Mouse (Mus musculus): Measurements from ENCODE around the gene Gm16451. TPM values are rescaled to one million over a fixed set of nuclear protein-coding genes. Genes with fewer than 3 reads are reported as not detected.
"Not testable (repeated sequence)": the region's sequence is repeated elsewhere in the genome, so short reads cannot be mapped to it uniquely, and the experiment has no call there.

Gm16451 gene
- not detected in 2 replicates for polyA plus RNA-seq (2014; fragmentation: Nextera tagmentation; extraction: Ambion mirVana)

- not testable (repeated sequence) for H3K9ac ChIP-seq (replicated peaks; ENCODE audit: low read depth, low read length); H3K4me3 ChIP-seq (ENCODE audit: low read depth, low read length); H3K4me2 ChIP-seq (replicated peaks; ENCODE audit: low read depth, low read length); H3K4me1 ChIP-seq (ENCODE audit: control insufficient read depth, insufficient read depth, low read length); H3K27ac ChIP-seq (ENCODE audit: low read length); H3K9me3 ChIP-seq (ENCODE audit: control insufficient read depth, low read depth, low read length); H3K36me3 ChIP-seq (ENCODE audit: control insufficient read depth, insufficient read depth, low read length); ATAC-seq (ENCODE audit: insufficient number of reproducible peaks, insufficient read depth, low FRiP score, low read depth); H3K27me3 ChIP-seq (ENCODE audit: control insufficient read depth, insufficient read depth, low read length)
- no CpG with 5 or more reads among the region's 2 CpGs for WGBS
These were observed at the start of gene Gm16451 for GRCm38 (mm10) chr7:22118145-22118544. TSS of gene Gm16451 (minus strand) at chr7:22118245.

- H3K4me1 ChIP-seq (ENCODE audit: control insufficient read depth, insufficient read depth, low read length); H3K9ac ChIP-seq (replicated peaks; ENCODE audit: low read depth, low read length); ATAC-seq (ENCODE audit: insufficient number of reproducible peaks, insufficient read depth, low FRiP score, low read depth); H3K4me3 ChIP-seq (ENCODE audit: low read depth, low read length); H3K27me3 ChIP-seq (ENCODE audit: control insufficient read depth, insufficient read depth, low read length); H3K27ac ChIP-seq (ENCODE audit: low read length); H3K36me3 ChIP-seq (ENCODE audit: control insufficient read depth, insufficient read depth, low read length); H3K9me3 ChIP-seq (ENCODE audit: control insufficient read depth, low read depth, low read length); H3K4me2 ChIP-seq (replicated peaks; ENCODE audit: low read depth, low read length): not testable (repeated sequence)
- WGBS: no CpG with 5 or more reads among the region's 3 CpGs
These were observed 45.9 kb upstream of the Gm16451 start, which contains the start of gene Vmn1r142 for GRCm38 (mm10) chr7:22163935-22164334. TSS of gene Vmn1r142 (minus strand) at chr7:22164035.

GRCm38 (mm10) chr7:22134641-22135040 lies 16.6 kb upstream of the Gm16451 start, which contains the start of gene Gm10666:
TSS of gene Gm10666 (minus strand) at chr7:22134741.
- not testable (repeated sequence) for H3K4me1 ChIP-seq (ENCODE audit: control insufficient read depth, insufficient read depth, low read length); H3K4me2 ChIP-seq (replicated peaks; ENCODE audit: low read depth, low read length); H3K27ac ChIP-seq (ENCODE audit: low read length); H3K9ac ChIP-seq (replicated peaks; ENCODE audit: low read depth, low read length); H3K36me3 ChIP-seq (ENCODE audit: control insufficient read depth, insufficient read depth, low read length); H3K9me3 ChIP-seq (ENCODE audit: control insufficient read depth, low read depth, low read length); H3K27me3 ChIP-seq (ENCODE audit: control insufficient read depth, insufficient read depth, low read length); ATAC-seq (ENCODE audit: insufficient number of reproducible peaks, insufficient read depth, low FRiP score, low read depth); H3K4me3 ChIP-seq (ENCODE audit: low read depth, low read length)
- WGBS: no CpG with 5 or more reads among the region's 5 CpGs

GRCm38 (mm10) chr7:22068757-22069156 lies 49.3 kb downstream of the Gm16451 start, which contains the start of gene Vmn1r139:
TSS of gene Vmn1r139 (plus strand) at chr7:22069057.
- H3K27ac ChIP-seq (ENCODE audit: low read length); H3K9me3 ChIP-seq (ENCODE audit: control insufficient read depth, low read depth, low read length); H3K4me2 ChIP-seq (replicated peaks; ENCODE audit: low read depth, low read length); ATAC-seq (ENCODE audit: insufficient number of reproducible peaks, insufficient read depth, low FRiP score, low read depth); H3K36me3 ChIP-seq (ENCODE audit: control insufficient read depth, insufficient read depth, low read length); H3K4me3 ChIP-seq (ENCODE audit: low read depth, low read length); H3K27me3 ChIP-seq (ENCODE audit: control insufficient read depth, insufficient read depth, low read length); H3K9ac ChIP-seq (replicated peaks; ENCODE audit: low read depth, low read length); H3K4me1 ChIP-seq (ENCODE audit: control insufficient read depth, insufficient read depth, low read length): not testable (repeated sequence)
- WGBS: no CpG with 5 or more reads among the region's 7 CpGs

Other genes starting within 250 kb of the Gm16451 start
- gene Gm5891, start 197.0 kb downstream of the Gm16451 start, polyA plus RNA-seq (2014; fragmentation: Nextera tagmentation; extraction: Ambion mirVana): not detected in 2 replicates
- not detected in 2 replicates for gene Vmn1r137, start 123.7 kb downstream of the Gm16451 start, polyA plus RNA-seq (2014; fragmentation: Nextera tagmentation; extraction: Ambion mirVana)
- gene Vmn1r138, start 89.3 kb downstream of the Gm16451 start, polyA plus RNA-seq (2014; fragmentation: Nextera tagmentation; extraction: Ambion mirVana): not detected in 2 replicates
- not detected in 2 replicates for gene Gm6176, start 61.9 kb downstream of the Gm16451 start, polyA plus RNA-seq (2014; fragmentation: Nextera tagmentation; extraction: Ambion mirVana)
- gene Vmn1r139, start 49.2 kb downstream of the Gm16451 start, polyA plus RNA-seq (2014; fragmentation: Nextera tagmentation; extraction: Ambion mirVana): not detected in 2 replicates
- not detected in 2 replicates for gene Gm10666, start 16.5 kb upstream of the Gm16451 start, polyA plus RNA-seq (2014; fragmentation: Nextera tagmentation; extraction: Ambion mirVana)
- not detected in 2 replicates for gene Vmn1r142, start 45.8 kb upstream of the Gm16451 start, polyA plus RNA-seq (2014; fragmentation: Nextera tagmentation; extraction: Ambion mirVana)
- gene Vmn1r143, start 71.1 kb upstream of the Gm16451 start, polyA plus RNA-seq (2014; fragmentation: Nextera tagmentation; extraction: Ambion mirVana): not detected in 2 replicates
- not detected in 2 replicates for gene Gm8653, start 83.0 kb upstream of the Gm16451 start, polyA plus RNA-seq (2014; fragmentation: Nextera tagmentation; extraction: Ambion mirVana)
- gene Gm8453, start 111.2 kb upstream of the Gm16451 start, polyA plus RNA-seq (2014; fragmentation: Nextera tagmentation; extraction: Ambion mirVana): not detected in 2 replicates
- gene Gm4187, start 211.5 kb upstream of the Gm16451 start, polyA plus RNA-seq (2014; fragmentation: Nextera tagmentation; extraction: Ambion mirVana): not detected in 2 replicates